Mouse (Mus musculus) megakaryocyte, embryonic 14.5 days (primary cell): ENCODE results near the gene Fxyd6.

Experiments used
- FLI1 ChIP-seq: IDR thresholded peaks from 2 replicates; pipeline ENCODE4 v1.6.1; 2012; ENCODE audit warnings: low read length, inconsistent platforms, mixed read lengths
- GATA1 ChIP-seq: IDR thresholded peaks from 3 replicates; pipeline ENCODE4 v1.6.1; 2012; ENCODE audit warnings: mixed read lengths, low read length, inconsistent platforms, borderline replicate concordance

DNA sequence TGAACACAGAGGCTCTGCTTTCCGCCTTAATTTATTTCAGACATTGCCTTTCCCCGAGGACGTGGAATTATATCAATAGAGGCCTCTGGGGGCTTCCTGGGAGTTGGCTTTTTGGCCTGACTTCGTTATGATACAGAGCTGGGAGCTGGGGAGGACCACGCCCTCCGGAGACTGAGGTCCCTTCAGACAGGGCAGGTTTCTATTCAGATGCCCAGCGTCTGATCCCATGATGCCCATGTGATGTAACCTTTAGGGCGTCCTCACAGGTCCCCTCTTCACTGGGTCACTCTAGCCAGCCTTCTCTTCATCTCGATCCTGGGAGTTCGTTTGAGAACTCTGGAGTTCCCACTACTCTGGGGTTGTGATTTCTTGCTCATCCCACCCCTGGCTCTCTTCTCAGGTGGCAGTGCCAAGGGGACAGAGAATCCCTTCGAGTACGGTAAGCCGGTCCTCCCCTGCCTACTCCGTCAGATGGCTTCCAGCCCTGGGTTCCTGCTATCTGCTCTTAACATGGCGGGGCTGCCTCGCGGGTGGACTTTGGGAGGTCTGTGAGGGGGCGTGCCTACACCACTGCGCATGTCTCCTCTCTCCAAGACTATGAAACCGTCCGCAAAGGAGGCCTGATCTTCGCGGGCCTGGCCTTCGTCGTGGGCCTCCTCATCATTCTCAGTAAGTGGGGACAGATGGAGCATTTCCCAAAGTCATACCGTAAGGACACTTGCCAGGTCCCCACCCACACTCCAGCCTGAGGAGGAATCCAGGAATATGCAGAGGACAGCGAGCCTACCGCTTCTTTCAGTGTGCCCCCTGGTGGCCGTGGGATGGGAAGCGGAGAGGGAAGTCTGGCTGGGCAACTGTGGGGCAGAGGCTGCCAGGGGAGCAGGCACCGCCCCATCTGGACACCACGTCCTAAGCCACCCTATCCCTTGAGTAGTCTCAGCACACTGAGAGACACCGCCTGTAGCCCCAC, 38.0 kb downstream of the Fxyd6 start:
- no peak for TF ChIP-seq GATA1
- TF ChIP-seq FLI1: no peak
